Mouse (Mus musculus): ENCODE measurements around the gene Exd2.

DNA sequence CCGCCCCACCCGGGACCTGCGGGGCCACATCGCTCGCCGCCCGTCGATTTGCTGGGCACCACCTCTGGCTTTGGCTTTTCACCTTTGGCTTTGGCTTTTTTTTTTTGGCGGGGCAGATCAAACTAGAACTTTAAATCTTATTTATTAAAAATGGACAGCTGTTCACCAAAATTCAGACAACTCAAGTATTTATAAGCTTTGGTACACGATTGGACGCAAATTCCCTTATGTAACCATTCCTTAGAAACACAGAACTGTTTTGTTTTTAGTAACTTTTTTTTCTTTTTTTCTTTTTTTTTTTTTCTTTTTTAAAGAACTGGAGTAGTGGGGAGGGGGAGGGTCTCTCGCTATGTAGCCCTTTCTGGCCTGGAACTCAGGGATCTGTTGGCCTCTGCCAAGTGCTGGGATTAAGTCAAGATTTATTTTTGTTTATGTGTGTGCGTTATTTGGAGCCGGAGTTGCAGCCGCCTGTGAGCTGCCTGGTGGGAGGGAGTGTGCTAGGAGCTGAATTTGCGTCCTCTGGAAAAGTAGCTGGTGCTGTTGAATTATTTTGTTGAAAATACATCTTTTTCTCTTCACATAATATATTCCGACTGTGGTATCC is 873 bp downstream of the Exd2 start:
- no peak for TF ChIP-seq GATA1 (IDR thresholded peaks at IDR 0.05; ENCODE audit: borderline replicate concordance, low read length)
- no peak for TF ChIP-seq FLI1 (IDR thresholded peaks at IDR 0.05; ENCODE audit: low read length)
